Mouse (Mus musculus) CH12.LX (cell line): ENCODE measurements around the gene Rpl9-ps1. TPM values are rescaled to one million over a fixed set of nuclear protein-coding genes. Genes with fewer than 3 reads are reported as not detected.

Experiments used
- DNase-seq: peaks from one replicate; pipeline ENCODE4 v3.0.0-alpha.2; 2013; ENCODE audit errors: extremely low read depth
- H3K27ac ChIP-seq: 2 replicates; pipeline ENCODE4 v1.5.1; 2012; ENCODE audit warnings: low read depth, mild to moderate bottlenecking, control low read depth, moderate library complexity; ENCODE audit not compliant: insufficient read depth
- H3K27me3 ChIP-seq: replicated peaks from 2 replicates; pipeline ENCODE3; 2012; ENCODE audit warnings: inconsistent platforms
- H3K36me3 ChIP-seq, 2 experiments: replicated peaks in 1 of 2; 2 replicates each; pipeline versions ENCODE3 to v1.6.1; 2012; ENCODE audit warnings: inconsistent platforms in 1 of 2, low read length in 1 of 2, mild to moderate bottlenecking in 1 of 2, mixed read lengths in 1 of 2, moderate library complexity in 1 of 2; ENCODE audit not compliant: control insufficient read depth in 1 of 2, insufficient read depth in 1 of 2
- H3K4me1 ChIP-seq, 2 experiments: 2 replicates each; pipeline ENCODE4 v1.6.1; 2012; ENCODE audit warnings: inconsistent platforms in 1 of 2, moderate library complexity in 1 of 2; ENCODE audit not compliant: insufficient read depth in 2 of 2, control insufficient read depth in 1 of 2
- H3K4me2 ChIP-seq: 2 replicates; pipeline ENCODE4 v1.6.1; 2012; ENCODE audit warnings: low read depth, mild to moderate bottlenecking, control low read depth; ENCODE audit not compliant: poor library complexity, insufficient read depth, severe bottlenecking
- H3K4me3 ChIP-seq, 3 experiments: fragments of 150-350 bp in 1 of 3; sonication (generic) in 1 of 3; replicated peaks in 1 of 3; 2 replicates each; pipeline versions ENCODE3 to v1.5.1; 2011 to 2012; ENCODE audit warnings: low read depth in 2 of 3, low read length in 2 of 3, mild to moderate bottlenecking in 2 of 3, moderate library complexity in 2 of 3, control low read depth in 1 of 3, improper control_type of control experiment in 1 of 3, inconsistent platforms in 1 of 3, mixed read lengths in 1 of 3; ENCODE audit not compliant: poor library complexity in 1 of 3
- H3K79me2 ChIP-seq: replicated peaks from 2 replicates; pipeline ENCODE4 v1.6.1; 2012; ENCODE audit warnings: mild to moderate bottlenecking, moderate library complexity; ENCODE audit not compliant: control insufficient read depth, poor library complexity, insufficient read depth, severe bottlenecking; ENCODE audit errors: extremely low read depth
- H3K9ac ChIP-seq: 2 replicates; pipeline ENCODE4 v1.6.1; 2012; ENCODE audit warnings: low read depth, mild to moderate bottlenecking, control low read depth, moderate library complexity; ENCODE audit not compliant: insufficient read depth
- H3K9me3 ChIP-seq: replicated peaks from 2 replicates; pipeline ENCODE3; 2012; ENCODE audit warnings: low read length, inconsistent platforms, mixed read lengths
- BHLHE40 ChIP-seq: IDR thresholded peaks from 2 replicates; pipeline ENCODE4 v1.6.1; 2011; ENCODE audit warnings: mild to moderate bottlenecking, low read depth, low read length, improper control_type of control experiment
- CHD1 ChIP-seq: IDR thresholded peaks from 2 replicates; pipeline ENCODE4 v1.6.1; 2012; ENCODE audit warnings: low read depth, low read length, improper control_type of control experiment, inconsistent platforms
- CTCF ChIP-seq, 2 experiments: IDR thresholded peaks in 1 of 2; conservative IDR thresholded peaks in 1 of 2; 2 replicates each; pipeline ENCODE4 v1.5.1; 2011 to 2012; ENCODE audit warnings: low read depth in 2 of 2, low read length in 2 of 2, improper control_type of control experiment in 1 of 2, inconsistent platforms in 1 of 2, mild to moderate bottlenecking in 1 of 2, moderate library complexity in 1 of 2
- E2F4 ChIP-seq: IDR thresholded peaks from 2 replicates; pipeline ENCODE4 v1.6.1; 2011; ENCODE audit warnings: low read depth, low read length, improper control_type of control experiment; ENCODE audit not compliant: insufficient replicate concordance
- ELF1 ChIP-seq: IDR thresholded peaks from 2 replicates; pipeline ENCODE4 v1.6.1; 2014; ENCODE audit warnings: low read depth, mild to moderate bottlenecking, inconsistent platforms, low read length, improper control_type of control experiment
- EP300 ChIP-seq: IDR thresholded peaks from 2 replicates; pipeline ENCODE4 v1.6.1; 2011; ENCODE audit warnings: low read length, improper control_type of control experiment
- ETS1 ChIP-seq: conservative IDR thresholded peaks from 2 replicates; pipeline ENCODE4 v1.6.1; 2012; ENCODE audit warnings: low read depth, mild to moderate bottlenecking, inconsistent platforms, low read length, improper control_type of control experiment, moderate library complexity
- IRF4 ChIP-seq: IDR thresholded peaks from 2 replicates; pipeline ENCODE4 v1.6.1; 2014; ENCODE audit warnings: low read depth, mild to moderate bottlenecking, inconsistent platforms, low read length, improper control_type of control experiment
- JUN ChIP-seq: IDR thresholded peaks from 2 replicates; pipeline ENCODE4 v1.6.1; 2011; ENCODE audit warnings: low read depth, mild to moderate bottlenecking, low read length, improper control_type of control experiment, moderate library complexity; ENCODE audit not compliant: insufficient read depth
- KAT2A ChIP-seq: IDR thresholded peaks from 2 replicates; pipeline ENCODE4 v1.6.1; 2012; ENCODE audit warnings: low read length, improper control_type of control experiment, inconsistent platforms; ENCODE audit not compliant: insufficient replicate concordance
- NELFE ChIP-seq: IDR thresholded peaks from 2 replicates; pipeline ENCODE4 v1.6.1; 2011; ENCODE audit warnings: low read depth, low read length, improper control_type of control experiment
- POLR2A ChIP-seq: IDR thresholded peaks from 2 replicates; pipeline ENCODE4 v1.6.1; 2011; ENCODE audit warnings: low read depth, mild to moderate bottlenecking, improper control_type of control experiment, low read length
- POLR2AphosphoS2 ChIP-seq: IDR thresholded peaks from 2 replicates; pipeline ENCODE4 v1.6.1; 2011; ENCODE audit warnings: low read depth, low read length, improper control_type of control experiment
- SMC3 ChIP-seq: IDR thresholded peaks from 2 replicates; pipeline ENCODE4 v1.6.1; 2011; ENCODE audit warnings: low read depth, low read length, improper control_type of control experiment
- TBP ChIP-seq: conservative IDR thresholded peaks from 2 replicates; pipeline ENCODE4 v1.6.1; 2011; ENCODE audit warnings: low read depth, low read length, improper control_type of control experiment
- TCF12 ChIP-seq: IDR thresholded peaks from 2 replicates; pipeline ENCODE4 v1.6.1; 2014; ENCODE audit warnings: low read depth, mild to moderate bottlenecking, inconsistent platforms, low read length, improper control_type of control experiment
- USF1 ChIP-seq: IDR thresholded peaks from 2 replicates; pipeline ENCODE4 v1.6.1; 2014; ENCODE audit warnings: low read depth, mild to moderate bottlenecking, inconsistent platforms, low read length, improper control_type of control experiment
- USF2 ChIP-seq: conservative IDR thresholded peaks from 2 replicates; pipeline ENCODE4 v1.6.1; 2011; ENCODE audit warnings: low read depth, low read length, improper control_type of control experiment
- ZC3H11A ChIP-seq: IDR thresholded peaks from 2 replicates; pipeline ENCODE4 v1.6.1; 2012; ENCODE audit warnings: low read depth, mild to moderate bottlenecking, inconsistent platforms, low read length, improper control_type of control experiment
- dilution Hi-C: fragments of 300-500 bp; cut with MboI; formaldehyde crosslinking; loops from 2 replicates; pipeline ENCODE4 v1.14.3; 2020; ENCODE audit warnings: low sequenced_read_pairs; ENCODE audit not compliant: extremely low pct_unique_long_range_greater_than_20kb, extremely low pct_ligation_motif_present
- in situ Hi-C: fragments of 300-500 bp; cut with MboI; formaldehyde crosslinking; loops from 3 replicates; pipeline ENCODE4 v1.14.3; 2019; ENCODE audit warnings: low sequenced_read_pairs, low pct_ligation_motif_present, low pct_unique_long_range_greater_than_20kb, mixed read lengths
- polyA plus RNA-seq: library from polyadenylated mRNA; unstranded; fragments of >175 nt; gene quantifications from 2 replicates; pipeline ENCODE4 v1.2.1, GENCODE M21; 2012; ENCODE audit warnings: low read depth; ENCODE audit not compliant: insufficient read length
- total RNA-seq, 2 experiments: library from RNA; depleted of rRNA; stranded (reverse); fragments of 300-350 nt in 1 of 2; fragments of >200 nt in 1 of 2; gene quantifications; 2 replicates each; pipeline ENCODE4 v1.2.3; 2012 to 2014

The Rpl9-ps1 gene
- total and polyA plus RNA-seq, 3 experiments, result not detected

GRCm38 (mm10) chr11:83606396-83606795, 39.0 kb downstream of the Rpl9-ps1 start:
- dilution Hi-C loops, result no loop called here
- TF ChIP-seq CHD1 (no peak), ZC3H11A (no peak), ETS1 (no peak), POLR2A (no peak), JUN (no peak), NELFE (no peak), CTCF (conservative IDR thresholded peaks at IDR 0.05 in 1 of 2, IDR thresholded peaks at IDR 0.05 in 1 of 2; ENCODE audit: low read depth in 2 of 2, low read length in 2 of 2) (no peak), TBP (no peak)

GRCm38 (mm10) chr11:83605535-83605934, 39.9 kb downstream of the Rpl9-ps1 start:
- TF ChIP-seq SMC3 (no peak), TCF12 (no peak), IRF4 (no peak), BHLHE40 (no peak)
- in situ Hi-C loops (no loop called here), dilution Hi-C loops (no loop called here)
- no peak overlapping the region for H3K4me2 ChIP-seq
- no peaks in the 10 kb centered on the region for H3K9me3 ChIP-seq
- H3K36me3 ChIP-seq, result no peaks in the 10 kb centered on the region
- H3K4me3 ChIP-seq, result no peak overlapping the region
- no peak overlapping the region for H3K9ac ChIP-seq
- H3K4me1 ChIP-seq, result peaks cover 0 to under 1% of the 10 kb centered on the region in 2 experiments; a peak in 2 of 4 replicates
- no peak for DNase-seq
- H3K79me2 ChIP-seq, result no peaks in the 10 kb centered on the region
- H3K27ac ChIP-seq, result no peak overlapping the region
- H3K27me3 ChIP-seq, result peaks cover 1% of the 10 kb centered on the region

More at GRCm38 (mm10) chr11:83606396-83606795, 39.0 kb downstream of the Rpl9-ps1 start:
- no peak overlapping the region for H3K27ac ChIP-seq
- in situ Hi-C loops, result no loop called here
- no peak overlapping the region for H3K9ac ChIP-seq
- H3K79me2 ChIP-seq, result no peaks in the 10 kb centered on the region
- H3K4me3 ChIP-seq, result no peak overlapping the region
- no peaks in the 10 kb centered on the region for H3K36me3 ChIP-seq
- H3K27me3 ChIP-seq, result peaks cover 1% of the 10 kb centered on the region
- no peaks in the 10 kb centered on the region for H3K9me3 ChIP-seq
- H3K4me2 ChIP-seq, result no peak overlapping the region
- DNase-seq, result no peak
- H3K4me1 ChIP-seq, result peaks cover 0 to 8% of the 10 kb centered on the region in 2 experiments; a peak in 2 of 4 replicates

- Histone ChIP-seq H3K4me3 (no peak overlapping the region), H3K9ac (no peak overlapping the region), H3K27ac (no peak overlapping the region), H3K27me3 (peaks cover 1% of the 10 kb centered on the region), H3K4me2 (no peak overlapping the region), H3K9me3 (no peaks in the 10 kb centered on the region), H3K36me3 (no peaks in the 10 kb centered on the region), H3K4me1 (no peaks in the 10 kb centered on the region), H3K79me2 (no peaks in the 10 kb centered on the region)
- TF ChIP-seq USF2, result no peak
- no peak for TF ChIP-seq KAT2A
- no peak for TF ChIP-seq ELF1
- no peak for TF ChIP-seq POLR2AphosphoS2
- TF ChIP-seq USF1, result no peak
- TF ChIP-seq CTCF (conservative IDR thresholded peaks at IDR 0.05 in 1 of 2, IDR thresholded peaks at IDR 0.05 in 1 of 2; ENCODE audit: low read depth in 2 of 2, low read length in 2 of 2), result no peak
- TF ChIP-seq EP300, result no peak
- no peak for TF ChIP-seq TCF12
- no peak for TF ChIP-seq JUN
- no peak for TF ChIP-seq E2F4
- no peak for TF ChIP-seq SMC3
- in situ Hi-C loops (no loop called here), dilution Hi-C loops (no loop called here)
- DNase-seq, result no peak
These were observed 40.7 kb downstream of the Rpl9-ps1 start for GRCm38 (mm10) chr11:83604698-83605097.
